Mouse (Mus musculus) midbrain, postnatal 0 days (tissue): Measurements from ENCODE around the gene Tbx2. TPM values are rescaled to one million over a fixed set of nuclear protein-coding genes. Genes with fewer than 3 reads are reported as not detected.
A peak's percentile ranks its signal among the peaks of the same experiment; 100 is the strongest.

Experiments
- ATAC-seq: fragments of 200-750 bp; cut with Nextera tagmentation; 2 replicates; pipeline ENCODE4 v1.8.0; 2017; ENCODE audit warnings: moderate number of reproducible peaks, mild to moderate bottlenecking, moderate TSS enrichment, moderate library complexity; ENCODE audit not compliant: low FRiP score
- DNase-seq: peaks from one replicate; pipeline ENCODE4 v3.0.0-alpha.2; 2015; ENCODE audit warnings: low spot score
- H3K27ac ChIP-seq: fragments of 300-500 bp; sonication (generic); 2 replicates; pipeline ENCODE4 v1.5.1; 2014; ENCODE audit warnings: low read depth, mild to moderate bottlenecking, low read length, mixed read lengths
- H3K27me3 ChIP-seq: fragments of 300-500 bp; sonication (generic); 2 replicates; pipeline ENCODE4 v1.6.1; 2014; ENCODE audit warnings: low read length, control low read depth, mixed read lengths; ENCODE audit not compliant: insufficient read depth
- H3K36me3 ChIP-seq: fragments of 300-500 bp; sonication (generic); 2 replicates; pipeline ENCODE4 v1.6.1; 2014; ENCODE audit warnings: low read length, control low read depth, mixed read lengths; ENCODE audit not compliant: insufficient read depth
- H3K4me1 ChIP-seq: fragments of 300-500 bp; sonication (generic); 2 replicates; pipeline ENCODE4 v1.6.1; 2014; ENCODE audit warnings: mild to moderate bottlenecking, control low read depth, antibody characterized with exemption, low read length, mixed read lengths; ENCODE audit not compliant: insufficient read depth
- H3K4me2 ChIP-seq: fragments of 300-500 bp; sonication (generic); 2 replicates; pipeline ENCODE4 v1.6.1; 2014; ENCODE audit warnings: low read depth, mild to moderate bottlenecking, low read length, mixed read lengths; ENCODE audit not compliant: poor library complexity, severe bottlenecking
- H3K4me3 ChIP-seq: fragments of 300-500 bp; sonication (generic); 2 replicates; pipeline ENCODE4 v1.5.1; 2014; ENCODE audit warnings: low read depth, mild to moderate bottlenecking, low read length, moderate library complexity
- H3K9ac ChIP-seq: fragments of 300-500 bp; sonication (generic); replicated peaks from 2 replicates; pipeline ENCODE4 v1.6.1; 2014; ENCODE audit warnings: mild to moderate bottlenecking, low read length, moderate library complexity, mixed read lengths; ENCODE audit not compliant: poor library complexity, severe bottlenecking
- H3K9me3 ChIP-seq: fragments of 300-500 bp; sonication (generic); 2 replicates; pipeline ENCODE4 v1.6.1; 2016; ENCODE audit warnings: low read length, control low read depth
- CTCF ChIP-seq: IDR thresholded peaks from 2 replicates; pipeline ENCODE4 v1.5.1; 2016; ENCODE audit warnings: antibody characterized with exemption, mild to moderate bottlenecking
- WGBS: fragments of 180-500 bp; shearing (Covaris S2); extraction: QIAGEN DNeasy Blood & Tissue Kit; methylation state at CpG from one replicate; pipeline ENCODE4 v1.1.7; 2014; 5-methylcytosine and 5-hydroxymethylcytosine counted together
- polyA plus RNA-seq: library from polyadenylated mRNA; unstranded; fragments of >200 nt; fragmentation: Nextera tagmentation; extraction: Ambion mirVana; gene quantifications from 2 replicates; pipeline ENCODE4 v1.2.1, GENCODE M21; 2015
- total RNA-seq: library from RNA; depleted of rRNA; stranded (reverse); fragments of >200 nt; gene quantifications from 2 replicates; pipeline ENCODE4 v1.2.3, GENCODE M21; 2014

The Tbx2 gene
- total and polyA plus RNA-seq, 2 experiments from 2014 or later, result 0.32 to 4.4 TPM

DNA sequence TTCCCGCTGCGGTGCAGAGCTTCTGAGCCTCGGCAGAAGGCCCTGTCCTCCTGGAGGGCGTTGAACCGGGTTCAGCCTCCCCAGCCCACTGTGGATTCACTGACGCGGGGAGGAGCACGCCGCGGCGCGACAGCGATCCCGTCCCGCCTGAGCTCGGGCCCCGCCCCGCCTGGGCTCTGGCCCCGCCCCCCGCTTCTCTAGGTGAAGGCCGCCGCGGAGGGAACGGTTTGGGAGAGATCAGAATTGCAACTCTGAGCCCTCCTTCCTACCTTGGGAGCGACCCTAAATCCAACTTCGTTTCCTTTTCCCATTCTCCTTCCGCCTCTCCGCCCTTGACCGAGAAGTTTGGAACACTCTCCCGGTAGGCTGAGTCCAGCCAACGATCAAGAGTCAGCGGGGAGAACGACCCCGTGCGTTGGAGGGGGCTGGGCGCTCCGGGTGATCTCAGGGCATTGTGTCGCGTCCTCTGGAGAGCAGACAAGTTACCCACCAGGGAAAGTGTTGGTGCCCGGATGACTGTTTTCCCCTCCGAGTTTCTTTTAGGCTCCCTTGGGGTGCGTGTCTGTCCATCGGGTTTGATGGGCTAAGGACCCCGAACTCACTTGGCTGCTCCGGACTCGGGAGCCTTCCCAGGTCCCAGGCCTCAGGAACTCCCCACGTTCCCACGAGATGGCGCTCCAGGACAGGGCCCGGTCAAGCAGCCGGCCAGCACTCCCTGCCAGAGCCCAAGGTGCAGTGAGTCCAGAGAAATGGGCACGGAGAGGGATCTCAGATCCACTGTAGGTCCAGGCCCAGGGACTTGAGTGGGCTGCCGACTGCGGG lies 12.0 kb downstream of the Tbx2 start:
- DNase-seq (peak; percentile 81), ATAC-seq (no peak)
- H3K27me3 ChIP-seq, result peaks cover 72% of the 10 kb centered on the region
- H3K4me3 ChIP-seq, result peak overlapping the region; percentile 29
- no peaks in the 10 kb centered on the region for H3K9me3 ChIP-seq
- H3K27ac ChIP-seq, result no peak overlapping the region
- peak; percentile 85 for TF ChIP-seq CTCF
- no peaks in the 10 kb centered on the region for H3K36me3 ChIP-seq
- H3K9ac ChIP-seq, result no peak overlapping the region
- peak overlapping the region; percentile 57 for H3K4me2 ChIP-seq
- H3K4me1 ChIP-seq, result peaks cover 12% of the 10 kb centered on the region; the same call in 1 of the 2 replicates
- WGBS, result under 1% methylated on average over 52 of the region's 54 CpGs

DNA sequence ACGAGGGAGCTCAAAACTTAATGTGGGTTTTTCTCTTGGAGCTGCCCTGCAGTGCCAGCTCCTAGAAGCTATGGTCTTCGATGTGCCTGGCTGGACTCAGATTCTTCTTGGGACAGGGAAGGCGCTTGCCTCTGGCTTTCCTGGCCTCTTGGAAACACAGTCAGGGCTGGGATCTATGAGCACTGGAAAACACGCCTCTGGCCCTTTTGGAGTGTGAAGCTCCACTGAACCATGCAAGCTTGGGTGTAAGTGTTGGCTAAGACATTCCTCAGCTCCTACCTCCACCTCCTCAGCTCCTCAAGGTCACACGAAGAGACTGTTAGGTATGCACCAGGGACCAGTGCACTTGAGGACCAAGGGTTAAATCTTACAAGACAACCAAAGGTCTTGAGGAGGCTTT lies 12.6 kb downstream of the Tbx2 start:
- WGBS, result 47% methylated on average over 5 of the region's 5 CpGs
- no peak for ATAC-seq
- no peak overlapping the region for H3K4me2 ChIP-seq

DNA sequence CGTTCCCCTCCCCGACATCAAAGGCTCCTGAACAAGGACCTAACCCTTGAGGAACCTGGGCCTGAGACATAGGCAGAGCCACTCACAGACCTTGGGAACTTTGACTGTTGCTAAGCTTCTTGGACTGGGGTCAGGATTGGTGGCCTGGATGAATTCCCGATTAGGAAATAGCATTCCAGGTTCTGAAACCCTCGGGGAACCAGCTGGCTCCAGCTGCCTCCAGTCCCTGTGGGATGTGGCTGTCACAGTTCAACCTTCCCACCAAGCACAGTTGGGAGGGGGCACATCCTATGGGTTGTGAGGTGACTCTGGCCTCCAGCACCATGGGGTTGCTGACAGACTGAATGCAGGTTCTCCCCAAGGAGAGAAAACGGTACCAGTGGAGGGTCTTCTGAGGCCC lies 13.6 kb downstream of the Tbx2 start:
- Histone ChIP-seq H3K36me3 (no peaks in the 10 kb centered on the region), H3K4me1 (peaks cover 12% of the 10 kb centered on the region; the same call in 1 of the 2 replicates), H3K9me3 (no peaks in the 10 kb centered on the region), H3K4me3 (no peak overlapping the region), H3K4me2 (no peak overlapping the region), H3K9ac (no peak overlapping the region), H3K27ac (no peak overlapping the region), H3K27me3 (peaks cover 62% of the 10 kb centered on the region)
- no peak for TF ChIP-seq CTCF
- ATAC-seq (no peak), DNase-seq (no peak)
- WGBS, result 48% methylated on average over 5 of the region's 5 CpGs

More for the DNA sequence above, 12.6 kb downstream of the Tbx2 start:
- H3K27me3 ChIP-seq, result peaks cover 68% of the 10 kb centered on the region
- H3K27ac ChIP-seq, result no peak overlapping the region
- H3K36me3 ChIP-seq, result no peaks in the 10 kb centered on the region
- TF ChIP-seq CTCF, result no peak
- no peaks in the 10 kb centered on the region for H3K9me3 ChIP-seq
- DNase-seq, result no peak
- no peak overlapping the region for H3K4me3 ChIP-seq
- no peak overlapping the region for H3K9ac ChIP-seq
- H3K4me1 ChIP-seq, result peaks cover 12% of the 10 kb centered on the region; the same call in 1 of the 2 replicates

DNA sequence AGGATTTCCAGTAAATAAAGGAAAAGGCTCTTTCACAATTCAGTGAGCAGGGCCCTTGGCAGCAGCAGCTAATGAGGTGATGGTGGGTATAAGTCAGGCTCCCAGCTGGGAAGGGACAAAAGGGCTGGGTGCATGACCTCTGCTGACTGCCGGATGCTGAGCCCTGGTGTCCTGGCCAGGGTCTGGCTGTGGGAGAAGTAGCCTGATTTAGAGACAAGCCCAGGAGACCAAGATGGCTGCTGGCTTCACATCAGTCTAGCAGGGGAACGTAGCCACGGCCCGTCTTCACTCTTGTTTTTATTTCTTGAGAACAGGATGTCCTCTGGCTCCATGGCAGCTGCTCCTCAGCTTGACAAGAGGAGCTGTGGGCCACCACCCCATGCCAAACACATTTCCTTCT lies 14.2 kb downstream of the Tbx2 start:
- WGBS, result 68% methylated on average over 4 of the region's 4 CpGs

DNA sequence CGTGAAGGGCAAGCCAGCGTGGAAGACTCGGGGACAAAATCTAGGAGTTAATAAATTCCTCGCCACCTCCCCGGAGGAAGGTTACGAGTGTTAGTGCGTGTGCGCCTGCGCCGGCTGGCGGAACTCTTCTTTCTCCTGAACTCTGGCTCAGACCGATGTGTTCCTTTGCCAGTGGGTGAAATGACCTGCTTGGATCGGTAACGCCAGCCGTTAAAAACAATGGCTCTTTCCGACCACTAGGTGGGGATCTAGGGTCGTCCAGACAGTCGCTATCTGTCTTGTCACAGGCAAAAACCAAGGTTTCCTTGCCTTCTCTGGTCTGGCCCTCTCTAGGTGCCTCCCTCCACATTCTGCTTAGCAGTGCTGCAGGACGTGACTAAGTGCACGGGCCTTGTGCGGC lies 16.7 kb downstream of the Tbx2 start:
- no peaks in the 10 kb centered on the region for H3K9me3 ChIP-seq
- peak overlapping the region; percentile 20; the same call in 1 of the 2 replicates for H3K4me3 ChIP-seq
- H3K9ac ChIP-seq, result no peak overlapping the region
- peaks cover 33% of the 10 kb centered on the region for H3K27me3 ChIP-seq
- DNase-seq (peak; percentile 87), ATAC-seq (peak; percentile 66; the same call in 1 of the 2 replicates)
- H3K36me3 ChIP-seq, result no peaks in the 10 kb centered on the region
- peak overlapping the region; percentile 45 for H3K4me2 ChIP-seq
- no peak overlapping the region for H3K27ac ChIP-seq
- 0 out of 2 replicates have a peak, but pooled peaks cover 2% of the 10 kb centered on the region for H3K4me1 ChIP-seq
- peak; percentile 96 for TF ChIP-seq CTCF
- 1% methylated on average over 21 of the region's 21 CpGs for WGBS

More for the DNA sequence above, 14.2 kb downstream of the Tbx2 start:
- peaks cover 12% of the 10 kb centered on the region; the same call in 1 of the 2 replicates for H3K4me1 ChIP-seq
- H3K27me3 ChIP-seq, result peaks cover 56% of the 10 kb centered on the region
- ATAC-seq, result no peak
- no peaks in the 10 kb centered on the region for H3K9me3 ChIP-seq
- H3K27ac ChIP-seq, result no peak overlapping the region
- TF ChIP-seq CTCF, result no peak
- no peak for DNase-seq
- H3K4me2 ChIP-seq, result no peak overlapping the region
- H3K4me3 ChIP-seq, result no peak overlapping the region
- H3K9ac ChIP-seq, result no peak overlapping the region
- no peaks in the 10 kb centered on the region for H3K36me3 ChIP-seq

DNA sequence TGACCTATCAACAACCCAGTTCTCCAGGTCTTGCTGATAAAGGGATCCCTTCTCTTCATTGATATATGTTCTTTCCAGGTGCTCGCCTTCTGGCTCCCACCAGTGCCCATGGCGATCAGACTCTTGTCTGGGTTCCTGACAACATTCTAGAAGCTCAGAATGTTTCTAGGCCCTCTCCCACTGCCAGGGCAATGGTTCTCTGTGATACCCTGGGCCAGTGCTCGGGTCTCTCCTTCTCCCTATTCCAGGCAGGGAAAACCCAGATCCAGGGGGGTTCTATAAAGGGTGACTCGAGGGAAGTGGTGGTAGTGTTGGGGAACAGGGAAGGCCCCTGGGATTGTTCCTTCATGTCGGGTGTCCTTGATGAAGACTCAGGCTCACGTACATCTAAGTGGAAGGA lies 17.9 kb downstream of the Tbx2 start, which contains the start of gene Gm11444:
Gene Gm11444, minus strand, starts transcription at position 101 of the 400 bp plus-strand sequence.
- ATAC-seq (no peak), DNase-seq (no peak)
- Histone ChIP-seq H3K27ac (no peak within 1 kb of the TSS), H3K36me3 (no peaks in the 10 kb centered on the region), H3K9ac (no peak within 1 kb of the TSS), H3K9me3 (no peaks in the 10 kb centered on the region), H3K4me2 (peak within 1 kb of the TSS; percentile 45), H3K4me1 (no peaks in the 10 kb centered on the region), H3K4me3 (no peak within 1 kb of the TSS), H3K27me3 (peaks cover 23% of the 10 kb centered on the region)
- WGBS, result 86% methylated on average over 6 of the region's 6 CpGs
- TF ChIP-seq CTCF, result no peak
